Mouse (Mus musculus): ENCODE results near the gene Ccs. TPM values are rescaled to one million over a fixed set of nuclear protein-coding genes. Genes with fewer than 3 reads are reported as not detected.
"Not testable (repeated sequence)": the region's sequence is repeated elsewhere in the genome, so short reads cannot be mapped to it uniquely, and the experiment has no call there.

Gene Ccs
- 42.7 and 46.4 TPM in 2 replicates for polyA plus RNA-seq (2016; fragmentation: Nextera tagmentation; extraction: Ambion mirVana)

GRCm38 (mm10) chr19:4839149-4839548, at the start of gene Ccs, which contains the start of gene Ccdc87:
Gene Ccs, minus strand, starts transcription at chr19:4839332.
Gene Ccdc87, plus strand, starts transcription at chr19:4839366.
- Histone ChIP-seq H3K4me3 (peak within 1 kb of the TSS; percentile 59), H3K27me3 (peaks cover 28% of the 10 kb centered on the region), H3K4me2 (replicated peaks) (peak within 1 kb of the TSS; percentile 95), H3K27ac (no peak within 1 kb of the TSS), H3K9ac (peak within 1 kb of the TSS; percentile 72), H3K36me3 (peaks cover under 1% of the 10 kb centered on the region; the same call in 1 of the 2 replicates), H3K4me1 (peaks cover 17% of the 10 kb centered on the region), H3K9me3 (replicated peaks) (no peaks in the 10 kb centered on the region)
- WGBS: under 1% methylated on average over 25 of the region's 25 CpGs
- peak; percentile 96 for ATAC-seq (ENCODE audit: low FRiP score)

- H3K4me2 ChIP-seq (replicated peaks): no peak overlapping the region
- H3K27me3 ChIP-seq: no peaks in the 10 kb centered on the region
- no peak overlapping the region for H3K9ac ChIP-seq
- H3K9me3 ChIP-seq (replicated peaks): no peaks in the 10 kb centered on the region
- H3K4me1 ChIP-seq: peaks cover 13% of the 10 kb centered on the region
- peaks cover 9% of the 10 kb centered on the region for H3K36me3 ChIP-seq
- 86% methylated on average over 4 of the region's 4 CpGs for WGBS
- ATAC-seq (ENCODE audit: low FRiP score): no peak
- no peak overlapping the region for H3K4me3 ChIP-seq
- H3K27ac ChIP-seq: no peak overlapping the region
Observed at GRCm38 (mm10) chr19:4883961-4884360, 44.8 kb upstream of the Ccs start.

- WGBS: 70% methylated on average over 10 of the region's 10 CpGs
- Histone ChIP-seq H3K4me3 (peak overlapping the region; percentile 96), H3K27ac (no peak overlapping the region), H3K36me3 (peaks cover 8% of the 10 kb centered on the region), H3K9me3 (replicated peaks) (no peaks in the 10 kb centered on the region), H3K4me2 (replicated peaks) (peak overlapping the region; percentile 92), H3K4me1 (peaks cover 21% of the 10 kb centered on the region), H3K27me3 (0 out of 2 replicates have a peak, but pooled peaks cover 5% of the 10 kb centered on the region), H3K9ac (peak overlapping the region; percentile 82)
- ATAC-seq (ENCODE audit: low FRiP score): no peak
Observed at GRCm38 (mm10) chr19:4879324-4879703, 40.2 kb upstream of the Ccs start.

- Histone ChIP-seq H3K9me3 (replicated peaks) (no peaks in the 10 kb centered on the region), H3K27ac (peak within 1 kb of the TSS; percentile 71), H3K4me1 (peaks cover 21% of the 10 kb centered on the region), H3K4me3 (peak within 1 kb of the TSS; percentile 96), H3K4me2 (replicated peaks) (peak within 1 kb of the TSS; percentile 92), H3K27me3 (0 out of 2 replicates have a peak, but pooled peaks cover 5% of the 10 kb centered on the region), H3K36me3 (peaks cover 6% of the 10 kb centered on the region), H3K9ac (peak within 1 kb of the TSS; percentile 82)
- WGBS: 1% methylated on average over 51 of the region's 52 CpGs
- peak; percentile 98 for ATAC-seq (ENCODE audit: low FRiP score)
Observed at GRCm38 (mm10) chr19:4878405-4879323, 39.5 kb upstream of the Ccs start, which contains the start of gene Zdhhc24. Gene Zdhhc24, plus strand, starts transcription at chr19:4878668.

GRCm38 (mm10) chr19:4877785-4878184, 38.7 kb upstream of the Ccs start, which contains the start of gene Actn3:
Gene Actn3, minus strand, starts transcription at chr19:4877909.
- Histone ChIP-seq H3K9me3 (replicated peaks) (no peaks in the 10 kb centered on the region), H3K4me2 (replicated peaks) (peak within 1 kb of the TSS; percentile 92), H3K9ac (peak within 1 kb of the TSS; percentile 82), H3K27me3 (0 out of 2 replicates have a peak, but pooled peaks cover 5% of the 10 kb centered on the region), H3K4me1 (peaks cover 21% of the 10 kb centered on the region), H3K27ac (peak within 1 kb of the TSS; percentile 71), H3K36me3 (no peaks in the 10 kb centered on the region), H3K4me3 (peak within 1 kb of the TSS; percentile 96)
- 4% methylated on average over 17 of the region's 17 CpGs for WGBS
- peak; percentile 9; the same call in 1 of the 2 replicates for ATAC-seq (ENCODE audit: low FRiP score)

GRCm38 (mm10) chr19:4876755-4877154, 37.6 kb upstream of the Ccs start:
- H3K4me1 ChIP-seq: peaks cover 21% of the 10 kb centered on the region
- H3K9me3 ChIP-seq (replicated peaks): no peaks in the 10 kb centered on the region
- ATAC-seq (ENCODE audit: low FRiP score): no peak
- no peak overlapping the region for H3K4me3 ChIP-seq
- 0 out of 2 replicates have a peak, but pooled peaks cover 5% of the 10 kb centered on the region for H3K27me3 ChIP-seq
- no peak overlapping the region for H3K9ac ChIP-seq
- no peaks in the 10 kb centered on the region for H3K36me3 ChIP-seq
- H3K4me2 ChIP-seq (replicated peaks): no peak overlapping the region
- WGBS: 52% methylated on average over 3 of the region's 3 CpGs
- H3K27ac ChIP-seq: no peak overlapping the region

GRCm38 (mm10) chr19:4876241-4876640, 37.1 kb upstream of the Ccs start:
- 75% methylated on average over 3 of the region's 4 CpGs for WGBS
- Histone ChIP-seq H3K27me3 (peaks cover 5% of the 10 kb centered on the region; the same call in 1 of the 2 replicates), H3K27ac (no peak overlapping the region), H3K9me3 (replicated peaks) (no peaks in the 10 kb centered on the region), H3K4me1 (peaks cover 21% of the 10 kb centered on the region), H3K4me3 (no peak overlapping the region), H3K4me2 (replicated peaks) (no peak overlapping the region), H3K9ac (no peak overlapping the region), H3K36me3 (no peaks in the 10 kb centered on the region)
- no peak for ATAC-seq (ENCODE audit: low FRiP score)

- WGBS: 81% methylated on average over 1 of the region's 1 CpGs
- not testable (repeated sequence) for H3K36me3 ChIP-seq; H3K4me3 ChIP-seq; ATAC-seq (ENCODE audit: low FRiP score); H3K4me2 ChIP-seq (replicated peaks); H3K9me3 ChIP-seq (replicated peaks); H3K9ac ChIP-seq; H3K27me3 ChIP-seq; H3K27ac ChIP-seq
- H3K4me1 ChIP-seq: peaks cover 14% of the 10 kb centered on the region
Observed at GRCm38 (mm10) chr19:4874613-4875012, 35.5 kb upstream of the Ccs start.

- no peak overlapping the region for H3K9ac ChIP-seq
- H3K4me1 ChIP-seq: peaks cover 6% of the 10 kb centered on the region; the same call in 1 of the 2 replicates
- H3K4me2 ChIP-seq (replicated peaks): peak overlapping the region; percentile 13; the same call in 1 of the 2 replicates
- 8% methylated on average over 17 of the region's 17 CpGs for WGBS
- no peak overlapping the region for H3K27ac ChIP-seq
- 0 out of 2 replicates have a peak overlapping the region, but pooled peaks have one; percentile 4 for H3K4me3 ChIP-seq
- peaks cover 10% of the 10 kb centered on the region for H3K36me3 ChIP-seq
- H3K9me3 ChIP-seq (replicated peaks): no peaks in the 10 kb centered on the region
- H3K27me3 ChIP-seq: peaks cover 5% of the 10 kb centered on the region; the same call in 1 of the 2 replicates
- no peak for ATAC-seq (ENCODE audit: low FRiP score)
Observed at GRCm38 (mm10) chr19:4865147-4865546, 26.0 kb upstream of the Ccs start.

- peaks cover 6% of the 10 kb centered on the region; the same call in 1 of the 2 replicates for H3K4me1 ChIP-seq
- H3K27me3 ChIP-seq: peaks cover 5% of the 10 kb centered on the region; the same call in 1 of the 2 replicates
- H3K9me3 ChIP-seq (replicated peaks): no peaks in the 10 kb centered on the region
- no peak overlapping the region for H3K4me2 ChIP-seq (replicated peaks)
- WGBS: 60% methylated on average over 6 of the region's 6 CpGs
- ATAC-seq (ENCODE audit: low FRiP score): 0 out of 2 replicates have a peak, but pooled peaks have one; percentile 29
- H3K27ac ChIP-seq: 0 out of 2 replicates have a peak overlapping the region, but pooled peaks have one; percentile 17
- H3K9ac ChIP-seq: no peak overlapping the region
- no peak overlapping the region for H3K4me3 ChIP-seq
- peaks cover 16% of the 10 kb centered on the region for H3K36me3 ChIP-seq
Observed at GRCm38 (mm10) chr19:4863048-4863447, 23.9 kb upstream of the Ccs start.

GRCm38 (mm10) chr19:4859081-4859480, 19.9 kb upstream of the Ccs start:
- Histone ChIP-seq H3K4me3 (no peak overlapping the region), H3K27ac (no peak overlapping the region), H3K36me3 (peaks cover 16% of the 10 kb centered on the region), H3K9me3 (replicated peaks) (no peaks in the 10 kb centered on the region), H3K27me3 (no peaks in the 10 kb centered on the region), H3K9ac (no peak overlapping the region), H3K4me1 (peaks cover 17% of the 10 kb centered on the region), H3K4me2 (replicated peaks) (no peak overlapping the region)
- no peak for ATAC-seq (ENCODE audit: low FRiP score)
- 80% methylated on average over 6 of the region's 6 CpGs for WGBS

GRCm38 (mm10) chr19:4855951-4856350, 16.8 kb upstream of the Ccs start:
- WGBS: 73% methylated on average over 4 of the region's 4 CpGs
- Histone ChIP-seq H3K9ac (no peak overlapping the region), H3K4me1 (peaks cover 14% of the 10 kb centered on the region), H3K4me3 (peak overlapping the region; percentile 57), H3K27me3 (no peaks in the 10 kb centered on the region), H3K36me3 (peaks cover 14% of the 10 kb centered on the region), H3K27ac (no peak overlapping the region), H3K9me3 (replicated peaks) (no peaks in the 10 kb centered on the region), H3K4me2 (replicated peaks) (peak overlapping the region; percentile 91)
- ATAC-seq (ENCODE audit: low FRiP score): no peak

All from hindbrain, embryonic 12.5 days (tissue).